Mouse (Mus musculus) CH12.LX (cell line): ENCODE measurements around the gene Arhgef10l.

Experiments used
- CTCF ChIP-seq, 2 experiments: IDR thresholded peaks in 1 of 2; conservative IDR thresholded peaks in 1 of 2; 2 replicates each; pipeline ENCODE4 v1.5.1; 2011 to 2012; ENCODE audit warnings: low read depth in 2 of 2, low read length in 2 of 2, improper control_type of control experiment in 1 of 2, inconsistent platforms in 1 of 2, mild to moderate bottlenecking in 1 of 2, moderate library complexity in 1 of 2
- MXI1 ChIP-seq: IDR thresholded peaks from 2 replicates; pipeline ENCODE4 v1.6.1; 2011; ENCODE audit warnings: mild to moderate bottlenecking, low read depth, low read length, improper control_type of control experiment
- POLR2A ChIP-seq: IDR thresholded peaks from 2 replicates; pipeline ENCODE4 v1.6.1; 2011; ENCODE audit warnings: low read depth, mild to moderate bottlenecking, improper control_type of control experiment, low read length

GRCm38 (mm10) chr4:140648443-140649206, 17.2 kb downstream of the Arhgef10l start:
- TF ChIP-seq CTCF (conservative IDR thresholded peaks at IDR 0.05 in 1 of 2, IDR thresholded peaks at IDR 0.05 in 1 of 2; ENCODE audit: low read depth in 2 of 2, low read length in 2 of 2) (no peak), POLR2A (no peak), MXI1 (no peak)
